Mouse (Mus musculus): Measurements from ENCODE around the gene Bysl.
"Not testable (repeated sequence)": the region's sequence is repeated elsewhere in the genome, so short reads cannot be mapped to it uniquely, and the experiment has no call there.

Bysl gene

GRCm38 (mm10) chr17:47610849-47611660 is at the start of gene Bysl, which contains the start of the genes Med20 and Gm20517:
Bysl (minus strand) TSS chr17:47611492.
Med20 (plus strand) TSS chr17:47611582.
Gm20517 (plus strand) TSS chr17:47611589.
- in situ Hi-C loops (cut with MboI; ENCODE audit: low pct_unique_long_range_greater_than_20kb in 1 of 2, low sequenced_read_pairs in 2 of 2, unreplicated experiment in 1 of 2) = no loop called here

- in situ Hi-C loops (cut with MboI; ENCODE audit: low pct_unique_long_range_greater_than_20kb in 1 of 2, low sequenced_read_pairs in 2 of 2, unreplicated experiment in 1 of 2) = no loop called here
Measured at GRCm38 (mm10) chr17:47658741-47659243, 47.5 kb upstream of the Bysl start.

- in situ Hi-C loops (cut with MboI; ENCODE audit: low pct_unique_long_range_greater_than_20kb in 1 of 2, low sequenced_read_pairs in 2 of 2, unreplicated experiment in 1 of 2) = no loop called here
Measured at GRCm38 (mm10) chr17:47657901-47658300, 46.6 kb upstream of the Bysl start.

- in situ Hi-C loops (cut with MboI; ENCODE audit: low pct_unique_long_range_greater_than_20kb in 1 of 2, low sequenced_read_pairs in 2 of 2, unreplicated experiment in 1 of 2) = no loop called here
Measured at GRCm38 (mm10) chr17:47655697-47656096, 44.4 kb upstream of the Bysl start.

- in situ Hi-C loops (cut with MboI; ENCODE audit: low pct_unique_long_range_greater_than_20kb in 1 of 2, low sequenced_read_pairs in 2 of 2, unreplicated experiment in 1 of 2) = not testable (repeated sequence)
Measured at GRCm38 (mm10) chr17:47654346-47654745, 43.1 kb upstream of the Bysl start.

GRCm38 (mm10) chr17:47651953-47652352 is 40.7 kb upstream of the Bysl start:
- in situ Hi-C loops (cut with MboI; ENCODE audit: low pct_unique_long_range_greater_than_20kb in 1 of 2, low sequenced_read_pairs in 2 of 2, unreplicated experiment in 1 of 2) = no loop called here

- in situ Hi-C loops (cut with MboI; ENCODE audit: low pct_unique_long_range_greater_than_20kb in 1 of 2, low sequenced_read_pairs in 2 of 2, unreplicated experiment in 1 of 2) = no loop called here
Measured at GRCm38 (mm10) chr17:47648966-47649365, 37.7 kb upstream of the Bysl start.

- in situ Hi-C loops (cut with MboI; ENCODE audit: low pct_unique_long_range_greater_than_20kb in 1 of 2, low sequenced_read_pairs in 2 of 2, unreplicated experiment in 1 of 2) = no loop called here
Measured at GRCm38 (mm10) chr17:47646683-47647082, 35.4 kb upstream of the Bysl start.

- in situ Hi-C loops (cut with MboI; ENCODE audit: low pct_unique_long_range_greater_than_20kb in 1 of 2, low sequenced_read_pairs in 2 of 2, unreplicated experiment in 1 of 2) = no loop called here
Measured at GRCm38 (mm10) chr17:47642992-47643391, 31.7 kb upstream of the Bysl start.

- in situ Hi-C loops (cut with MboI; ENCODE audit: low pct_unique_long_range_greater_than_20kb in 1 of 2, low sequenced_read_pairs in 2 of 2, unreplicated experiment in 1 of 2) = no loop called here
Measured at GRCm38 (mm10) chr17:47633999-47634770, 22.9 kb upstream of the Bysl start.

GRCm38 (mm10) chr17:47632181-47632840 is 21.0 kb upstream of the Bysl start:
- in situ Hi-C loops (cut with MboI; ENCODE audit: low pct_unique_long_range_greater_than_20kb in 1 of 2, low sequenced_read_pairs in 2 of 2, unreplicated experiment in 1 of 2) = no loop called here

GRCm38 (mm10) chr17:47630678-47631065 is 19.4 kb upstream of the Bysl start, which contains the start of gene Usp49:
Usp49 (plus strand) TSS chr17:47630690.
- in situ Hi-C loops (cut with MboI; ENCODE audit: low pct_unique_long_range_greater_than_20kb in 1 of 2, low sequenced_read_pairs in 2 of 2, unreplicated experiment in 1 of 2) = no loop called here

- in situ Hi-C loops (cut with MboI; ENCODE audit: low pct_unique_long_range_greater_than_20kb in 1 of 2, low sequenced_read_pairs in 2 of 2, unreplicated experiment in 1 of 2) = no loop called here
Measured at GRCm38 (mm10) chr17:47629717-47630677, 18.7 kb upstream of the Bysl start.

- in situ Hi-C loops (cut with MboI; ENCODE audit: low pct_unique_long_range_greater_than_20kb in 1 of 2, low sequenced_read_pairs in 2 of 2, unreplicated experiment in 1 of 2) = no loop called here
Measured at GRCm38 (mm10) chr17:47628851-47629676, 17.8 kb upstream of the Bysl start.

GRCm38 (mm10) chr17:47627791-47628190 is 16.5 kb upstream of the Bysl start:
- in situ Hi-C loops (cut with MboI; ENCODE audit: low pct_unique_long_range_greater_than_20kb in 1 of 2, low sequenced_read_pairs in 2 of 2, unreplicated experiment in 1 of 2) = no loop called here

GRCm38 (mm10) chr17:47626031-47626430 is 14.7 kb upstream of the Bysl start:
- in situ Hi-C loops (cut with MboI; ENCODE audit: low pct_unique_long_range_greater_than_20kb in 1 of 2, low sequenced_read_pairs in 2 of 2, unreplicated experiment in 1 of 2) = no loop called here

- in situ Hi-C loops (cut with MboI; ENCODE audit: low pct_unique_long_range_greater_than_20kb in 1 of 2, low sequenced_read_pairs in 2 of 2, unreplicated experiment in 1 of 2) = no loop called here
Measured at GRCm38 (mm10) chr17:47625088-47625487, 13.8 kb upstream of the Bysl start.

All from mouse embryonic stem cell (cell line).